Mouse (Mus musculus) forebrain, embryonic 12.5 days (tissue): ENCODE data around the gene Rgl3. TPM values are rescaled to one million over a fixed set of nuclear protein-coding genes. Genes with fewer than 3 reads are reported as not detected.

Experiments
- ATAC-seq: fragments of 200-750 bp; cut with Nextera tagmentation; 2 replicates; pipeline ENCODE4 v1.8.0; 2017; ENCODE audit warnings: moderate TSS enrichment; ENCODE audit not compliant: low FRiP score
- H3K27ac ChIP-seq: fragments of 300-500 bp; sonication (generic); 2 replicates; pipeline ENCODE4 v1.5.1; 2016; ENCODE audit warnings: mild to moderate bottlenecking
- H3K27me3 ChIP-seq: fragments of 300-500 bp; sonication (generic); 2 replicates; pipeline ENCODE4 v1.6.1; 2016; ENCODE audit warnings: mild to moderate bottlenecking
- H3K36me3 ChIP-seq: fragments of 300-500 bp; sonication (generic); replicated peaks from 2 replicates; pipeline ENCODE4 v1.6.1; 2016; ENCODE audit warnings: mild to moderate bottlenecking
- H3K4me1 ChIP-seq: fragments of 300-500 bp; sonication (generic); 2 replicates; pipeline ENCODE4 v1.6.1; 2016
- H3K4me2 ChIP-seq: fragments of 300-500 bp; sonication (generic); 2 replicates; pipeline ENCODE4 v1.6.1; 2016; ENCODE audit warnings: mild to moderate bottlenecking, moderate library complexity
- H3K4me3 ChIP-seq: fragments of 300-500 bp; sonication (generic); replicated peaks from 2 replicates; pipeline ENCODE4 v1.5.1; 2016; ENCODE audit warnings: mild to moderate bottlenecking
- H3K9ac ChIP-seq: fragments of 300-500 bp; sonication (generic); 2 replicates; pipeline ENCODE4 v1.6.1; 2016; ENCODE audit warnings: mild to moderate bottlenecking
- H3K9me3 ChIP-seq: fragments of 300-500 bp; sonication (generic); 2 replicates; pipeline ENCODE4 v1.6.1; 2016
- WGBS: fragments of 180-500 bp; shearing (Covaris S2); methylation state at CpG from one replicate; pipeline ENCODE4 v1.1.7; 2016; 5-methylcytosine and 5-hydroxymethylcytosine counted together
- polyA plus RNA-seq: library from polyadenylated mRNA; unstranded; fragments of >200 nt; fragmentation: Nextera tagmentation; extraction: Ambion mirVana; gene quantifications from 2 replicates; pipeline ENCODE4 v1.2.1, GENCODE M21; 2016

Rgl3 gene
- polyA plus RNA-seq, 1 experiment from 2014 or later: 3.4 TPM

DNA sequence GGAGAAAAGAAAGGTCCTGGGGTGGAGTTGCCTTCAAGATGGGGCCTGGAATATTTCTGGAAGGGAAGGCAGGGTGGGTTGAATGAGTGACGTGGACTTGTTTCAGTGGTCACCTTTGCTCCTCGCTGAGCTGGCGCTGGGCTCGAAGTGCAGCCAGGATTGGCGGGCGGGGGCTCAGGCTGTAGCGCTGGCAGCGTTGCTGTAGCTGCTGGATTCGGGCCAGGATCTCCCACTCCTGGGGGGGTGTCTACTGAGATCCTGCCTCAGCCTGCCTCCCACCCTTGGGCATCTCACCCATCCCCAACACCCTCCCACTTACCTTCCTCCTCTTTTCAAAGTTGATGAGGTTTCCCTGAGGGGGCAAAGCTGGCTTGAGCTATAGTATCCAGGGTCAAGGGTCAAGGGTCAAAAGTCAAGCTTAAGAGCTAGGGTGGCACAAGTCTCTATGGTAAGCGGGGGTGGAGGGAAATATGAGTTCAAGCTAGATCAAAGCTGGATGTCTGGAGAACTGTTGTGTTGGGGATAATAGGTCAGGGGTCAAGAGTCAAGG is 12.5 kb downstream of the Rgl3 start:
- Histone ChIP-seq H3K4me2 (no peak overlapping the region), H3K27me3 (no peaks in the 10 kb centered on the region), H3K9ac (no peak overlapping the region), H3K9me3 (no peaks in the 10 kb centered on the region), H3K4me3 (no peak overlapping the region), H3K27ac (no peak overlapping the region), H3K36me3 (no peaks in the 10 kb centered on the region), H3K4me1 (no peaks in the 10 kb centered on the region)
- 83% methylated on average over 10 of the region's 10 CpGs for WGBS
- ATAC-seq: no peak

DNA sequence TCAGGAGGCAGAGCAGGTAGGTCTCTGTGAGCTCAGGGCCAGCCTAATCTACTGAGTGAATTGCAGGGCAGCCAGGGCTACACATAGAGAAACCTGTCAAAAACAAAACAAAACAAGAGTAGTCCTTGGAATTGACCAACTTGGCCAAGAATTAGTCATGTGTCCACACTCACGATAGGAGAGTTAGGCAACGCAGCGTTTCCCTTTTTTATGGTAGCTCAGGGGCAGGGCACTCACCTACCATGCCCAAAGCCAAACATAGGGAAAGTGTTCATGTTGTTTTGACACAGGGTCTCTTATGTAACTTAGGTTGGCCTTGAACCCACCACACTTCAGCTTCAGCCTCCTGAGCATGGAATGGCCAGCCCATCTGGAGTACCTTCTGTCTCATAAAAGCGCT is 19.9 kb downstream of the Rgl3 start:
- H3K4me1 ChIP-seq: no peaks in the 10 kb centered on the region
- no peak overlapping the region for H3K4me2 ChIP-seq
- no peaks in the 10 kb centered on the region for H3K9me3 ChIP-seq
- ATAC-seq: no peak
- H3K9ac ChIP-seq: no peak overlapping the region
- H3K27ac ChIP-seq: no peak overlapping the region
- H3K4me3 ChIP-seq: no peak overlapping the region
- no peaks in the 10 kb centered on the region for H3K36me3 ChIP-seq
- 0 out of 2 replicates have a peak, but pooled peaks cover under 1% of the 10 kb centered on the region for H3K27me3 ChIP-seq
- 89% methylated on average over 4 of the region's 4 CpGs for WGBS

DNA sequence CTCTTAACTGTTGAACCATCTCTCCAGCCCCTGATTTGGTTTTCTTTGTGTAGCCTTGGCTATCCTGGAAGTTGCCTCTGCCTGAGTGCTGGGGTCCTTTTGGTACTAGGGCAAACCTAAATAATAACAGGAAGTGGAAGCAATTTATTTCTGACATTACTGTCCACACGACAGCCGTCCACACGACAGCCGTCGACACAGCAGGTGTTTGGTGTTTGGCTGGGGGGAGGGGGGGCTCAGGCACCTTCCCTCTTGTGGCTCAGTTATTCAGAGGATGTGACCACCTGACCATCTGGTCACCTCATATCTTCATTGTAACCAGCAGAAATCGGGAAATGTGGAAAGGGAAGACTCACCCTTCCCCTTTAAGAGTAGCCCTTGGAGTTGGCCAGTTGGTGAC is 20.4 kb downstream of the Rgl3 start:
- H3K27me3 ChIP-seq: peaks cover 4% of the 10 kb centered on the region
- no peak overlapping the region for H3K4me2 ChIP-seq
- H3K36me3 ChIP-seq: no peaks in the 10 kb centered on the region
- no peaks in the 10 kb centered on the region for H3K4me1 ChIP-seq
- WGBS: 80% methylated on average over 6 of the region's 6 CpGs
- no peak overlapping the region for H3K27ac ChIP-seq
- H3K4me3 ChIP-seq: no peak overlapping the region
- H3K9me3 ChIP-seq: no peaks in the 10 kb centered on the region
- ATAC-seq: no peak
- no peak overlapping the region for H3K9ac ChIP-seq

DNA sequence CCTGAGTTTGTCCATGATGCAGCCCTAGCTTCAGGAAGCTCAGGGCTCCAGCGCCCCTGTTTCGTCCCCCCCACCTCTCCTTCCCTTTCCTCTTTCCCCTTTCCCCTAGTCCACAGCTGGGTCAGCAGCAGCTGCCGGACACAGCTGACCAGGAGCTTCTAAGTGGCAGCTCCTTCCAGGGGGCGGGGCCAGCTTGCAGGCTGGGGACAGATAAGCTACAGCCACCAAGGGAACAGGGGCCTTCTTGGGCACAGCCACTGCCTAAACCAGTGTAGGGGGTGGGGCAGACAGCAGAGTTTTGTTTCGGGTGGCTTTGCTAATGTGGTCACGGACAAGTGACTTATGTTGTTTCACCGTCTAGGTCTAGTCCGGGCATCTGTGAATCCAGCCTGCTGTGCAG is 25.8 kb downstream of the Rgl3 start, which contains the start of gene Epor:
Gene Epor, minus strand, starts transcription at position 90 of the 400 bp plus-strand sequence.
- Histone ChIP-seq H3K27ac (no peak within 1 kb of the TSS), H3K9me3 (no peaks in the 10 kb centered on the region), H3K27me3 (peaks cover 55% of the 10 kb centered on the region), H3K36me3 (no peaks in the 10 kb centered on the region), H3K9ac (peak within 1 kb of the TSS; percentile 45), H3K4me2 (peak within 1 kb of the TSS; percentile 72), H3K4me1 (peaks cover 28% of the 10 kb centered on the region), H3K4me3 (peak within 1 kb of the TSS; percentile 42)
- ATAC-seq: no peak
- WGBS: 32% methylated on average over 7 of the region's 8 CpGs

DNA sequence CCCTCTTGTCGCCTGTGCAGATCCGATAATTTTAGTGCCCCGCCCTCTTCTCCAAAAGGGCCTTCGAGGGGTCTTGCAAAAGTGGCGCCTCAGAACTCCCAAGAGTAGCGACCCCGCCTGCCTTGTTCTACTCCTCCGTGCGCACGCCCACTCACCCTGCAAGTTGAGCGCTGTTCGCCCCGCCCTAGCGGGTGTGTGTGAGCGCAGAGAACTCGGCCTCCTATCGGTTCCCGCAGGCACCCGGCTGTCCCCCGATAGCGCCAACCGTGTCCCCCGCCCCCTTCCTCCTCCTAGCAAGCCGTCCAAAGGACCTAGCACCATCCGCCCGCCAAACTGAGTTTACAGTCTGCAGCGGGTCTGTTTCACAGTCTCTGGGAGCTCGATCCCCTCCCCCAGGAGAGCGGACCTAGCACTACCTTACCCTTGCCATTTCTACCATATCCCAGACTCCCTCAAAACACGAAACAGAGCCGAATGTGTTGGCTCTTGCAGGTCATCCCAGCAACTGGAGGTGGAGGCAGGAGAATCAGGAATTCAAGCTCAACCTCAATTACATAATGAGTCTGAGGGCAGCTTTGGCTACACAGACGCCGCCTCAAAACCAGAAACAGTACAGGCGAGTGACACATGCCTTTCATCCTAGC is 26.7 kb downstream of the Rgl3 start:
- Histone ChIP-seq H3K4me2 (peak overlapping the region; percentile 72), H3K9me3 (no peaks in the 10 kb centered on the region), H3K4me1 (peaks cover 28% of the 10 kb centered on the region), H3K27ac (no peak overlapping the region), H3K36me3 (0 out of 2 replicates have a peak, but pooled peaks cover under 1% of the 10 kb centered on the region), H3K27me3 (peaks cover 55% of the 10 kb centered on the region), H3K4me3 (peak overlapping the region; percentile 42), H3K9ac (peak overlapping the region; percentile 45)
- 3% methylated on average over 34 of the region's 34 CpGs for WGBS
- peak; percentile 83 for ATAC-seq

DNA sequence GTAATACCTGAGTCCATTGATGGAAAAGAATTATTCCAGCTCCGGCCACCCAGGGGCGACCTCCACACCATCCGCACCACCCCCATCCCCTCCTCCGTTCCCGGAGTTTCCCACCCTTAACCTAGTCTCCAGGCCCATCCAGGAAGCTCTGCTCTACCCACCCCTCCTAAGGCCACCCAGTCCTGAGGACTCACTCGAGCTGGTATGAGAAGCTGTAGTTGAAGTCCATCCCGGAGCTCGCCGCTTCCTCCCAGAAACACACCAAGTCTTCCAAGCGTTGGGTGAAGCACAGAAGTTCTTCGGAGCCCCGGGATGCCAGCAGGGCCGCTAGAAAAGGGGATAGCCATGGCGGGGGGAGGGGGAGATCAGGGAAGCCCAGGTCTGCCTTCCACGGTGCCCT is 27.2 kb downstream of the Rgl3 start:
- H3K9ac ChIP-seq: peak overlapping the region; percentile 45
- H3K9me3 ChIP-seq: no peaks in the 10 kb centered on the region
- no peak overlapping the region for H3K27ac ChIP-seq
- H3K4me1 ChIP-seq: peaks cover 28% of the 10 kb centered on the region
- ATAC-seq: peak; percentile 47
- peak overlapping the region; percentile 42 for H3K4me3 ChIP-seq
- H3K27me3 ChIP-seq: peaks cover 55% of the 10 kb centered on the region
- H3K4me2 ChIP-seq: peak overlapping the region; percentile 72
- WGBS: under 1% methylated on average over 15 of the region's 15 CpGs
- H3K36me3 ChIP-seq: 0 out of 2 replicates have a peak, but pooled peaks cover 4% of the 10 kb centered on the region

DNA sequence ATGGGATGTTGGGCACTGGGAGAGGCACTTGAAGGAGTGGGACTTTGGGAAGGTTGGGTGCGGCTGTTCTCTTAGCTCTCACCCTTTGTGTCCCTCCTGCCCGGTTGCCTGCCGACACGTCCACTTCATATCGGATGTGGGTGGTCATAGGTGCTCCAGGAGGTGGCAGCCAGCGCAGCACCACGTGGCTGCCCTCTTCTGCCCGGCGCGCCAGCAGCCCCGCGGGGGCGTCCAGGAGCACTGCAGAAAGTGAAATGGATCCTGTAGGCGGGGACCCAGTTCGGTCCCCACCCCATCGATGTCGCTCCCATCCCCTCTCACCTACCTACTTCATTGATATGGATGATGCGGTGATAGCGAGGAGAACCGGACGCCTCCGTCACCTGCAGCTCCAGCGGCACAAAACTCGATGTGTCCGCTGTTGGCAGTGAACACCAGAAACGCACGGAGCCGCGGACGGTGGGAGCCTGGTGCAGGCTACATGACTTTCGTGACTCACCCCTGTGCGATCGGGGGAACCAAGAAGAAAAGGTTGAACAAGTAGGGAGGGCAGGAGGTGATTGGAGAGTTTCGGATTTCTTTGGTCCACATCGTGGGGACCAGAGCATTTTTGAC is 27.8 kb downstream of the Rgl3 start:
- no peak overlapping the region for H3K9ac ChIP-seq
- peaks cover 32% of the 10 kb centered on the region for H3K4me1 ChIP-seq
- WGBS: 2% methylated on average over 35 of the region's 35 CpGs
- peak overlapping the region; percentile 42 for H3K4me3 ChIP-seq
- 0 out of 2 replicates have a peak, but pooled peaks cover 4% of the 10 kb centered on the region for H3K36me3 ChIP-seq
- peaks cover 55% of the 10 kb centered on the region for H3K27me3 ChIP-seq
- ATAC-seq: no peak
- H3K27ac ChIP-seq: no peak overlapping the region
- H3K4me2 ChIP-seq: peak overlapping the region; percentile 72
- H3K9me3 ChIP-seq: no peaks in the 10 kb centered on the region

DNA sequence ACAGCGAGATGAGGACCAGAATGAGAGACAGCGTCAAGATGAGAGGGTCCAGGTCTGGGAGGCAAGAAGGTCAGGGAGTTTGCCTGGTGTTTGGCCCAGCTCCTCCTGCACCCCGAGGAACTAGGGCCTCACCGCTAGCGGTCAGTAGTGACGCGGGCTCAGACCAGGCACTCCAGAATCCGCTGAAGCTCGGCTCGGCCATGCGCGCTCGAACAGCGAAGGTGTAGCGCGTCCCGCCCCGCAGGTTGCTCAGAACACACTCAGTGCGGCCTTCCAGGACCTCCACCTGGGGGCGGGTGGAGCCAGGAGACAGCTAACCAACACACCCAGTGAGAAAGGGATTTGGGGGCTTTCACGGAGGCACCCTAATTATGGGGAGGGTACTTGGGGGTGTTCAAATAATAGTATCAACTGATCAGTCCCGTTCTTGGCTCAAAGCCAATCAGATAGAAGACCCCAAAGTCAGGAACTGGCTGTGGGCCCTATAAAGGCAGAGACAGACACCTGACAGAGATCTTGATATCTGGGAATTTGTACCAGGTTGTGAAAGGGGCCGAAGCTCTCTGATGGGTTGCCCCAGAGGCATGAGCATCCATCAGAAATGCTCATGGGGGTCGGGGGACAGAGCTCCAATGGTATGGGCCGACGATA is 28.6 kb downstream of the Rgl3 start:
- Histone ChIP-seq H3K4me3 (no peak overlapping the region; the same call in 1 of the 2 replicates), H3K4me1 (peaks cover 35% of the 10 kb centered on the region), H3K9me3 (no peaks in the 10 kb centered on the region), H3K27ac (no peak overlapping the region), H3K27me3 (peaks cover 55% of the 10 kb centered on the region), H3K9ac (no peak overlapping the region), H3K4me2 (peak overlapping the region; percentile 30; the same call in 1 of the 2 replicates), H3K36me3 (0 out of 2 replicates have a peak, but pooled peaks cover 4% of the 10 kb centered on the region)
- ATAC-seq: no peak
- WGBS: 8% methylated on average over 26 of the region's 26 CpGs

DNA sequence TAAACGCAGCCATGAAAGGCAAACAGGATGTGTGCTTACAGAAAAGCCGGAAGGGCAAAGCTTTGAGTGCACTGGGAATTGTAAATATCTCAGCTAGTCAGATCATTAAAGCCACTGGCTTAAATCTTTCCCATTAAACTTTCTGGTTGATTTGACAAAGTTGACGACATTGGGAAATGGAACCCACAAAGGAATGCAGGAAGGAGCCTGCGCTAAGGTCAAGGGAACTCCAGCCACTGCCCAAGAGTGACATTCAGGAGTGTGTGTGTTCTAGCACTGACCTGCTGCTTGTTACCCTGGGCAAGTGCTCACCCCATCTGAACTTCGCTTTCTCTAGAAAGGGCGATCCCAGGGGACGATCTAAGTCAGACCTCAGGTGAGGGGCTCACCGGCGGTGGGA is 29.1 kb downstream of the Rgl3 start:
- ATAC-seq: no peak
- Histone ChIP-seq H3K4me1 (peaks cover 35% of the 10 kb centered on the region), H3K36me3 (0 out of 2 replicates have a peak, but pooled peaks cover 4% of the 10 kb centered on the region), H3K27ac (no peak overlapping the region), H3K4me3 (no peak overlapping the region), H3K4me2 (no peak overlapping the region), H3K9ac (no peak overlapping the region), H3K27me3 (peaks cover 55% of the 10 kb centered on the region), H3K9me3 (no peaks in the 10 kb centered on the region)
- 46% methylated on average over 9 of the region's 9 CpGs for WGBS

DNA sequence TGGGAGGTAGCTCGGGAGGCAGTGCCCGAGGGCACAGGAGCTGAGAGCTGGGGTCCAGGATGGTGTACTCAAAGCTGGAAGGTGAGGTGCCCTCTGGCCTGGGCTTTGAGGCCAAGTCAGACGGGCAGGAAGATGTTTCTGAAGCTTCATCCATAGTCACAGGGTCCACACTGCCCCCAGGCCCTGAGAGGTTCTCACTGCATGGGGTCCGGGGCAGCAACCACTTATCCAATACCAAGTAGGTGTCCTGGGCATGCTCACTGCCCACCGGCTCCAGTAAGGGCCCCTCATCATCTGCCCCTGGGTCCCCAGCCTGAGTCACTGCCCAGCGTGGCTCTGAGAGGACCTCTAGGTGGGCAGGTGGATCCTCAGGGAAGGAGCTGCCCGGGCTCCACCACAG is 30.0 kb downstream of the Rgl3 start:
- H3K36me3 ChIP-seq: 0 out of 2 replicates have a peak, but pooled peaks cover 4% of the 10 kb centered on the region
- H3K27me3 ChIP-seq: peaks cover 54% of the 10 kb centered on the region
- H3K4me3 ChIP-seq: no peak overlapping the region
- no peak overlapping the region for H3K27ac ChIP-seq
- 85% methylated on average over 7 of the region's 7 CpGs for WGBS
- H3K9ac ChIP-seq: no peak overlapping the region
- peaks cover 40% of the 10 kb centered on the region for H3K4me1 ChIP-seq
- H3K4me2 ChIP-seq: no peak overlapping the region
- ATAC-seq: no peak
- no peaks in the 10 kb centered on the region for H3K9me3 ChIP-seq

DNA sequence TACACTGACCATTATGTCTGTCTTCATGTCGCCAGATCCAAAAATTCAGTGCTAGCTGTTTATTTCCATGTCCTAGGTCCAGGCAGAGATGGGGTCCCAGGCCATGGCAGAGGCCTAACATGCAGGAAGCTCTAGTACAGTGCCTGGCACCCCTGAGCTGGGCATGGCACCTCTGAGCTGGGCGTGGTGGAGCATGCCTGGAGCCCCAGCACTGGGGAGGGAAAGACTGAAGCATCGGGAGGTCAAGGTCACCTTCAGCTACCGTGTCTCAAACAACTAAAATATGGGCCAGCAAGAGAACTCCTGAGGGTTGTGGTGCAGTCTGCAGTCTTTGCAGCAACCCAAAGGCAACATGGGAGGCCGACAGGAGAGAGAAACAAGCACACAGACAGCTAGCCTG is 30.9 kb downstream of the Rgl3 start:
- Histone ChIP-seq H3K36me3 (0 out of 2 replicates have a peak, but pooled peaks cover 4% of the 10 kb centered on the region), H3K4me1 (peaks cover 42% of the 10 kb centered on the region), H3K27ac (no peak overlapping the region), H3K9ac (no peak overlapping the region), H3K4me3 (no peak overlapping the region), H3K9me3 (no peaks in the 10 kb centered on the region), H3K4me2 (no peak overlapping the region), H3K27me3 (peaks cover 45% of the 10 kb centered on the region)
- 83% methylated on average over 5 of the region's 5 CpGs for WGBS
- ATAC-seq: no peak
